Mouse (Mus musculus) erythroblast, embryonic 14.5 days (primary cell): Measurements from ENCODE around the gene Slc16a7.

Source experiments
- GATA1 ChIP-seq: IDR thresholded peaks from 2 replicates; pipeline ENCODE4 v1.6.1; 2012; ENCODE audit warnings: low read length, inconsistent platforms, mixed read lengths
- TAL1 ChIP-seq: IDR thresholded peaks from 3 replicates; pipeline ENCODE4 v1.6.1; 2012; ENCODE audit warnings: low read length, inconsistent platforms, mixed read lengths

GRCm38 (mm10) chr10:125273759-125274158 lies 115.5 kb downstream of the Slc16a7 start:
- TF ChIP-seq GATA1 (no peak), TAL1 (no peak)
